Mouse (Mus musculus) embryonic stem cell, embryonic (primary cell): Measurements from ENCODE around the gene Tfpi.

Source experiments
- CTCF ChIA-PET, 4 experiments: fragments of 300-600 bp in 2 of 4; fragments of 350-600 bp in 2 of 4; sonication (Branson Sonifier 250); formaldehyde crosslinking; loops; one replicate each; lab custom pipeline; 2022; ENCODE audit warnings: inconsistent platforms in 2 of 4; lab: Charles Lee
- POLR2A ChIA-PET, 4 experiments: fragments of 300-600 bp in 2 of 4; fragments of 350-600 bp in 2 of 4; sonication (Branson Sonifier 250); formaldehyde crosslinking; loops; one replicate each; lab custom pipeline; 2022; ENCODE audit warnings: antibody characterized with exemption in 4 of 4, inconsistent platforms in 1 of 4; lab: Charles Lee

Gene Tfpi

GRCm38 (mm10) chr2:84481863-84482262, 5.3 kb upstream of the Tfpi start:
- POLR2A ChIA-PET = interaction anchor here (0.6 to 3.5 kb wide), 24 partner anchors 8 to 245 kb away, joined by 3 to 24 read pairs (median 5); partner anchors contain the start of genes Ctnnd1 (in 2 of the 4), Clp1 (in 1 of the 4) and Selenoh (in 1 of the 4)

GRCm38 (mm10) chr2:84479036-84479435, 2.5 kb upstream of the Tfpi start:
- POLR2A ChIA-PET = interaction anchor here in 3 of 4 experiments (0.6 to 3.5 kb wide), 8 partner anchors 10 to 186 kb away, joined by 3 to 12 read pairs (median 3); no protein-coding TSS in a partner anchor
- CTCF ChIA-PET = interaction anchor here (0.6 to 2.5 kb wide), 13 partner anchors 10 to 190 kb away, joined by 3 to 10 read pairs (median 3); no protein-coding TSS in a partner anchor

More at GRCm38 (mm10) chr2:84481863-84482262, 5.3 kb upstream of the Tfpi start:
- CTCF ChIA-PET = interaction anchor here (0.7 to 2.1 kb wide), 16 partner anchors 13 to 408 kb away, joined by 3 to 12 read pairs (median 3); partner anchors contain the start of gene Ube2l6 (in 2 of the 4)

GRCm38 (mm10) chr2:84477759-84478158, 1.2 kb upstream of the Tfpi start:
- ChIA-PET POLR2A (interaction anchor here in 2 of 4 experiments (0.6 to 4.2 kb wide), 9 partner anchors 17 to 267 kb away, joined by 3 to 38 read pairs (median 3); partner anchors contain the start of gene Ctnnd1 (in 1 of the 2)), CTCF (interaction anchor here in 3 of 4 experiments (0.8 to 2.5 kb wide), 4 partner anchors 21 to 23 kb away, joined by 3 to 8 read pairs (median 4); no protein-coding TSS in a partner anchor)

- CTCF ChIA-PET = interaction anchor here (0.6 to 1.5 kb wide), 8 partner anchors 12 to 413 kb away, joined by 3 to 6 read pairs (median 4); no protein-coding TSS in a partner anchor
- POLR2A ChIA-PET = interaction anchor here in 3 of 4 experiments (0.6 to 4.2 kb wide), 13 partner anchors 10 to 783 kb away, joined by 3 to 38 read pairs (median 5); partner anchors contain the start of genes Ctnnd1 (in 1 of the 3), Selenoh (in 1 of the 3) and Slc43a1 (in 1 of the 3)
Observed at GRCm38 (mm10) chr2:84476131-84476530, 444 bp downstream of the Tfpi start.

GRCm38 (mm10) chr2:84475601-84476000, 974 bp downstream of the Tfpi start:
- ChIA-PET CTCF (interaction anchor here in 2 of 4 experiments (0.7 to 1.5 kb wide), 3 partner anchors 16 to 225 kb away, joined by 3 to 5 read pairs (median 3); no protein-coding TSS in a partner anchor), POLR2A (interaction anchor here in 2 of 4 experiments (0.8 to 4.2 kb wide), 11 partner anchors 9 to 363 kb away, joined by 3 to 38 read pairs (median 5); partner anchors contain the start of gene Slc43a1 (in 1 of the 2))

GRCm38 (mm10) chr2:84474651-84475050, 1.9 kb downstream of the Tfpi start:
- ChIA-PET CTCF (interaction anchor here in 3 of 4 experiments (0.7 to 1.5 kb wide), 7 partner anchors 15 to 424 kb away, joined by 3 to 5 read pairs (median 4); no protein-coding TSS in a partner anchor), POLR2A (interaction anchor here (0.6 to 4.2 kb wide), 22 partner anchors 8 to 586 kb away, joined by 3 to 38 read pairs (median 3); partner anchors contain the start of genes Ctnnd1 (in 1 of the 4) and Slc43a1 (in 1 of the 4))

GRCm38 (mm10) chr2:84473941-84474530, 2.5 kb downstream of the Tfpi start:
- CTCF ChIA-PET = interaction anchor here in 2 of 4 experiments (0.6 to 1.3 kb wide), 3 partner anchors 19 to 179 kb away, joined by 4 to 5 read pairs (median 4); no protein-coding TSS in a partner anchor

GRCm38 (mm10) chr2:84467391-84467790, 9.2 kb downstream of the Tfpi start:
- ChIA-PET CTCF (no interaction called here), POLR2A (interaction anchor here in 2 of 4 experiments (0.7 to 1.4 kb wide), 5 partner anchors 10 to 270 kb away, joined by 3 to 5 read pairs (median 3); no protein-coding TSS in a partner anchor)

More at GRCm38 (mm10) chr2:84473941-84474530, 2.5 kb downstream of the Tfpi start:
- POLR2A ChIA-PET = interaction anchor here in 3 of 4 experiments (0.6 to 4.2 kb wide), 19 partner anchors 8 to 586 kb away, joined by 3 to 38 read pairs (median 4); partner anchors contain the start of genes Ctnnd1 (in 1 of the 3) and Slc43a1 (in 1 of the 3)

GRCm38 (mm10) chr2:84464956-84465355, 11.6 kb downstream of the Tfpi start:
- POLR2A ChIA-PET = interaction anchor here in 2 of 4 experiments (0.9 to 1.5 kb wide), 3 partner anchors 16 to 205 kb away, joined by 3 to 7 read pairs (median 6); no protein-coding TSS in a partner anchor
- CTCF ChIA-PET = interaction anchor here in 1 of 4 experiments (0.7 kb wide), 1 partner anchor 11 kb away, joined by 4 read pairs; the partner anchor contains the start of gene Tfpi

- ChIA-PET CTCF (no interaction called here), POLR2A (interaction anchor here in 2 of 4 experiments (0.7 to 5.0 kb wide), 4 partner anchors 9 to 199 kb away, joined by 3 to 38 read pairs (median 4); partner anchors contain the start of gene Tfpi (in 1 of the 2))
Observed at GRCm38 (mm10) chr2:84462411-84462810, 14.2 kb downstream of the Tfpi start.

GRCm38 (mm10) chr2:84459651-84460177, 16.9 kb downstream of the Tfpi start:
- POLR2A ChIA-PET = interaction anchor here (0.6 to 5.0 kb wide), 24 partner anchors 9 to 351 kb away, joined by 3 to 38 read pairs (median 4); partner anchors contain the start of genes Ctnnd1 (in 3 of the 4) and Tfpi (in 2 of the 4)
- CTCF ChIA-PET = interaction anchor here (0.6 to 1.8 kb wide), 15 partner anchors 9 to 695 kb away, joined by 3 to 14 read pairs (median 3); partner anchors contain the start of gene Tfpi (in 1 of the 4)

- POLR2A ChIA-PET = interaction anchor here in 2 of 4 experiments (0.9 to 2.2 kb wide), 10 partner anchors 10 to 285 kb away, joined by 3 to 6 read pairs (median 3); partner anchors contain the start of gene Tfpi (in 1 of the 2)
Observed at GRCm38 (mm10) chr2:84457221-84457620, 19.4 kb downstream of the Tfpi start.

GRCm38 (mm10) chr2:84455236-84455799, 21.3 kb downstream of the Tfpi start:
- ChIA-PET POLR2A (interaction anchor here (0.6 to 1.3 kb wide), 10 partner anchors 19 to 203 kb away, joined by 3 to 5 read pairs (median 4); no protein-coding TSS in a partner anchor), CTCF (interaction anchor here (0.6 to 2.1 kb wide), 42 partner anchors 13 to 828 kb away, joined by 3 to 28 read pairs (median 5); partner anchors contain the start of gene Tfpi (in 2 of the 4))

More at GRCm38 (mm10) chr2:84457221-84457620, 19.4 kb downstream of the Tfpi start:
- CTCF ChIA-PET = interaction anchor here in 2 of 4 experiments (0.8 to 1.3 kb wide), 5 partner anchors 20 to 341 kb away, joined by 3 to 6 read pairs (median 3); partner anchors contain the start of genes Ube2l6 (in 2 of the 2) and Tfpi (in 1 of the 2)

- CTCF ChIA-PET = interaction anchor here (0.5 to 2.1 kb wide), 70 partner anchors 13 to 964 kb away, joined by 3 to 28 read pairs (median 4); partner anchors contain the start of genes Tfpi (in 2 of the 4), Ctnnd1 (in 1 of the 4), Gm28635 (in 1 of the 4) and Ube2l6 (in 1 of the 4)
- POLR2A ChIA-PET = interaction anchor here (0.5 to 1.9 kb wide), 16 partner anchors 20 to 575 kb away, joined by 3 to 5 read pairs (median 4); partner anchors contain the start of gene Slc43a3 (in 1 of the 4)
Observed at GRCm38 (mm10) chr2:84454551-84455235, 21.9 kb downstream of the Tfpi start.

- CTCF ChIA-PET = interaction anchor here in 3 of 4 experiments (0.6 to 2.1 kb wide), 12 partner anchors 21 to 435 kb away, joined by 3 to 28 read pairs (median 5); no protein-coding TSS in a partner anchor
- POLR2A ChIA-PET = interaction anchor here in 2 of 4 experiments (0.7 to 1.9 kb wide), 6 partner anchors 15 to 210 kb away, joined by 3 to 5 read pairs (median 4); no protein-coding TSS in a partner anchor
Observed at GRCm38 (mm10) chr2:84454051-84454450, 22.5 kb downstream of the Tfpi start.

- ChIA-PET POLR2A (no interaction called here), CTCF (no interaction called here)
Observed at GRCm38 (mm10) chr2:84445499-84445898, 31.1 kb downstream of the Tfpi start.
